Mouse (Mus musculus): Measurements from ENCODE around the gene Dapk3. TPM values are rescaled to one million over a fixed set of nuclear protein-coding genes. Genes with fewer than 3 reads are reported as not detected.
A peak's percentile ranks its signal among the peaks of the same experiment; 100 is the strongest.
"Not testable (repeated sequence)": the region's sequence is repeated elsewhere in the genome, so short reads cannot be mapped to it uniquely, and the experiment has no call there.

Gene Dapk3
- polyA plus RNA-seq, 1 experiment from 2014 or later, result 49.0 TPM

GRCm38 (mm10) chr10:81201807-81202758 is 19.3 kb downstream of the Dapk3 start, which contains the start of gene Nmrk2:
Gene Nmrk2 (minus strand): TSS chr10:81202051.
- WGBS, result 58% methylated on average over 13 of the region's 13 CpGs
- ATAC-seq, result no peak
- no peaks in the 10 kb centered on the region for H3K4me1 ChIP-seq (ENCODE audit: control insufficient read depth, insufficient read depth, low read depth, low read length)
- no peak within 1 kb of the TSS for H3K4me3 ChIP-seq (ENCODE audit: low read length)
- H3K4me2 ChIP-seq (ENCODE audit: low read length), result no peak within 1 kb of the TSS
- peaks cover 2% of the 10 kb centered on the region; the same call in 1 of the 2 replicates for H3K27me3 ChIP-seq (replicated peaks; ENCODE audit: control insufficient read depth, insufficient read depth, low read length)
- H3K9ac ChIP-seq (ENCODE audit: low read depth, low read length), result 0 out of 2 replicates have a peak within 1 kb of the TSS, but pooled peaks have one; percentile 28
- peaks cover 3% of the 10 kb centered on the region; the same call in 1 of the 2 replicates for H3K36me3 ChIP-seq (ENCODE audit: control insufficient read depth, insufficient read depth, low read length)
- no peak within 1 kb of the TSS for H3K27ac ChIP-seq (ENCODE audit: low read depth, low read length)
- no peaks in the 10 kb centered on the region for H3K9me3 ChIP-seq (ENCODE audit: control insufficient read depth, low read length)

DNA sequence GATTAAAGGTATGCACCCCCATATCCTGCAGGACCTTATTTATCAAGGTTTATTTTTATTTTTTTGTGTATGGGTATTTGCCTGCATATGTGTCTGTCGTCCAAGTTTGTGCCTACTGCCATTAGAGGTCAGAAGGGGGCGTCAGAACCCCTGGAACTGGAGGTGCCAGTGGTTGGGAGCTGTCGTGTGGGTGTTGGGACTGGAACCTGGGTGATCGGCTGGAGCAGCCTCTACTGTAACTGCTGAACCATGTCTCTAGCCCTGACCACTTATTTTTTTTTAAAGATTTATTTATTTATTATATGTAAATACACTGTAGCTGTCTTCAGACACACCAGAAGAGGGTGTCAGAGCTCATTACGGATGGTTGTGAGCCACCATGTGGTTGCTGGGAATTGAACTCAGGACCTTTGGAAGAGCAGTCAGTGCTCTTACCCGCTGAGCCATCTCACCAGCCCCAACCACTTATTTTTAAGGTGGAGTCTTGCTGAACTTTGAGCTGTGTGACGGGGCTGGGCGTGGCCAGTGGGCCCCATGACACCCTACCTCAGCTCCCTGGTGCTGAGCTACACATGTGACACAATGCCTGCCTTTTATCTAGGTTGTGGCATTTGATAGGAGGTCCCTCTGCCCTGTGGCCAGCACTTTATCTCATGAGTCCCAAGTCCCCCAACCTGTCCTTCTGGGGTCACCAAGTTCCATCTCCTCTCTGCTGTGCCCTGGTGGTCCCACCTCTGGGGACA is 20.3 kb downstream of the Dapk3 start:
- no peaks in the 10 kb centered on the region for H3K4me1 ChIP-seq (ENCODE audit: control insufficient read depth, insufficient read depth, low read depth, low read length)
- no peaks in the 10 kb centered on the region for H3K9me3 ChIP-seq (ENCODE audit: control insufficient read depth, low read length)
- peak; percentile 7; the same call in 1 of the 2 replicates for ATAC-seq
- peaks cover 8% of the 10 kb centered on the region; the same call in 1 of the 2 replicates for H3K36me3 ChIP-seq (ENCODE audit: control insufficient read depth, insufficient read depth, low read length)
- H3K4me2 ChIP-seq (ENCODE audit: low read length), result no peak overlapping the region
- H3K27me3 ChIP-seq (replicated peaks; ENCODE audit: control insufficient read depth, insufficient read depth, low read length), result no peaks in the 10 kb centered on the region; the same call in 1 of the 2 replicates
- no peak overlapping the region for H3K9ac ChIP-seq (ENCODE audit: low read depth, low read length)
- 66% methylated on average over 8 of the region's 8 CpGs for WGBS
- 0 out of 2 replicates have a peak overlapping the region, but pooled peaks have one; percentile 16 for H3K27ac ChIP-seq (ENCODE audit: low read depth, low read length)
- H3K4me3 ChIP-seq (ENCODE audit: low read length), result no peak overlapping the region

- Histone ChIP-seq H3K36me3 (ENCODE audit: control insufficient read depth, insufficient read depth, low read length) (peaks cover 12% of the 10 kb centered on the region; the same call in 1 of the 2 replicates), H3K9me3 (ENCODE audit: control insufficient read depth, low read length) (no peaks in the 10 kb centered on the region), H3K4me2 (ENCODE audit: low read length) (no peak overlapping the region), H3K27ac (ENCODE audit: low read depth, low read length) (no peak overlapping the region), H3K27me3 (replicated peaks; ENCODE audit: control insufficient read depth, insufficient read depth, low read length) (no peaks in the 10 kb centered on the region; the same call in 1 of the 2 replicates), H3K9ac (ENCODE audit: low read depth, low read length) (no peak overlapping the region), H3K4me3 (ENCODE audit: low read length) (no peak overlapping the region), H3K4me1 (ENCODE audit: control insufficient read depth, insufficient read depth, low read depth, low read length) (no peaks in the 10 kb centered on the region)
- 71% methylated on average over 4 of the region's 4 CpGs for WGBS
- ATAC-seq, result peak; percentile 21; the same call in 1 of the 2 replicates
Measured at GRCm38 (mm10) chr10:81204137-81204536, 21.3 kb downstream of the Dapk3 start.

GRCm38 (mm10) chr10:81210154-81210553 is 27.3 kb downstream of the Dapk3 start:
- Histone ChIP-seq H3K36me3 (ENCODE audit: control insufficient read depth, insufficient read depth, low read length) (peaks cover 61% of the 10 kb centered on the region), H3K4me1 (ENCODE audit: control insufficient read depth, insufficient read depth, low read depth, low read length) (no peaks in the 10 kb centered on the region), H3K27ac (ENCODE audit: low read depth, low read length) (no peak overlapping the region), H3K9me3 (ENCODE audit: control insufficient read depth, low read length) (peaks cover 3% of the 10 kb centered on the region; the same call in 1 of the 2 replicates), H3K9ac (ENCODE audit: low read depth, low read length) (no peak overlapping the region), H3K4me2 (ENCODE audit: low read length) (no peak overlapping the region), H3K4me3 (ENCODE audit: low read length) (no peak overlapping the region), H3K27me3 (replicated peaks; ENCODE audit: control insufficient read depth, insufficient read depth, low read length) (no peaks in the 10 kb centered on the region)
- ATAC-seq, result no peak
- WGBS, result 100% methylated on average over 5 of the region's 5 CpGs

GRCm38 (mm10) chr10:81216260-81216659 is 33.5 kb downstream of the Dapk3 start:
- H3K4me1 ChIP-seq (ENCODE audit: control insufficient read depth, insufficient read depth, low read depth, low read length), result no peaks in the 10 kb centered on the region
- no peak overlapping the region for H3K4me2 ChIP-seq (ENCODE audit: low read length)
- H3K27ac ChIP-seq (ENCODE audit: low read depth, low read length), result no peak overlapping the region
- no peak overlapping the region for H3K4me3 ChIP-seq (ENCODE audit: low read length)
- no peaks in the 10 kb centered on the region for H3K27me3 ChIP-seq (replicated peaks; ENCODE audit: control insufficient read depth, insufficient read depth, low read length)
- H3K9me3 ChIP-seq (ENCODE audit: control insufficient read depth, low read length), result peaks cover 3% of the 10 kb centered on the region; the same call in 1 of the 2 replicates
- WGBS, result 89% methylated on average over 6 of the region's 6 CpGs
- H3K36me3 ChIP-seq (ENCODE audit: control insufficient read depth, insufficient read depth, low read length), result peaks cover 65% of the 10 kb centered on the region
- ATAC-seq, result no peak
- H3K9ac ChIP-seq (ENCODE audit: low read depth, low read length), result no peak overlapping the region

GRCm38 (mm10) chr10:81216810-81217209 is 34.0 kb downstream of the Dapk3 start:
- no peak for ATAC-seq
- H3K36me3 ChIP-seq (ENCODE audit: control insufficient read depth, insufficient read depth, low read length), result peaks cover 64% of the 10 kb centered on the region
- H3K27ac ChIP-seq (ENCODE audit: low read depth, low read length), result no peak overlapping the region
- no peak overlapping the region for H3K4me2 ChIP-seq (ENCODE audit: low read length)
- no peak overlapping the region for H3K9ac ChIP-seq (ENCODE audit: low read depth, low read length)
- 82% methylated on average over 6 of the region's 6 CpGs for WGBS
- no peak overlapping the region for H3K4me3 ChIP-seq (ENCODE audit: low read length)
- no peaks in the 10 kb centered on the region for H3K4me1 ChIP-seq (ENCODE audit: control insufficient read depth, insufficient read depth, low read depth, low read length)
- peaks cover 3% of the 10 kb centered on the region; the same call in 1 of the 2 replicates for H3K9me3 ChIP-seq (ENCODE audit: control insufficient read depth, low read length)
- no peaks in the 10 kb centered on the region for H3K27me3 ChIP-seq (replicated peaks; ENCODE audit: control insufficient read depth, insufficient read depth, low read length)

DNA sequence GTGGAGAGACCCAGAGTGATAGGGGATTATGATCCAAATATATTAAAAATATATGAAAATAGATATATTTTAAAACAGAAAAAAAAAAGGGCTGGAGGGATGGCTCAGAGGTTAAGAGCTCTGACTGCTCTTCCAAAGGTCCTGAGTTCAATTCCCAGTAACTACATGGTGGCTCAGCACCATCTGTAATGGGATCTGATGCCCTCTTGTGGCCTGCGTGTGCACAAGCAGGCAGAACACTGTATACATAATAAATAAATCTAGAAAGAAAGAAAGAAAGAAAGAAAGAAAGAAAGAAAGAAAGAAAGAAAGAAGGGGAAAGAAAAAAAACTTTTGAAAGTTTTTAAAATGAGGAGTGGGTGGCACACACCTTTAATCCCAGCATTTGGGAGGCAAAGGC is 34.5 kb downstream of the Dapk3 start:
- H3K4me1 ChIP-seq (ENCODE audit: control insufficient read depth, insufficient read depth, low read depth, low read length); H3K4me2 ChIP-seq (ENCODE audit: low read length); H3K4me3 ChIP-seq (ENCODE audit: low read length); H3K9ac ChIP-seq (ENCODE audit: low read depth, low read length); ATAC-seq; H3K27me3 ChIP-seq (replicated peaks; ENCODE audit: control insufficient read depth, insufficient read depth, low read length); H3K27ac ChIP-seq (ENCODE audit: low read depth, low read length); H3K9me3 ChIP-seq (ENCODE audit: control insufficient read depth, low read length): not testable (repeated sequence)
- WGBS, result 22% methylated on average over 1 of the region's 1 CpGs
- peaks cover 59% of the 10 kb centered on the region for H3K36me3 ChIP-seq (ENCODE audit: control insufficient read depth, insufficient read depth, low read length)

- no peak overlapping the region for H3K9ac ChIP-seq (ENCODE audit: low read depth, low read length)
- WGBS, result 36% methylated on average over 7 of the region's 7 CpGs
- H3K4me2 ChIP-seq (ENCODE audit: low read length), result no peak overlapping the region
- H3K4me1 ChIP-seq (ENCODE audit: control insufficient read depth, insufficient read depth, low read depth, low read length), result no peaks in the 10 kb centered on the region
- no peak overlapping the region for H3K27ac ChIP-seq (ENCODE audit: low read depth, low read length)
- H3K36me3 ChIP-seq (ENCODE audit: control insufficient read depth, insufficient read depth, low read length), result peaks cover 52% of the 10 kb centered on the region
- H3K27me3 ChIP-seq (replicated peaks; ENCODE audit: control insufficient read depth, insufficient read depth, low read length), result no peaks in the 10 kb centered on the region
- no peak overlapping the region for H3K4me3 ChIP-seq (ENCODE audit: low read length)
- H3K9me3 ChIP-seq (ENCODE audit: control insufficient read depth, low read length), result no peaks in the 10 kb centered on the region
- peak; percentile 50; the same call in 1 of the 2 replicates for ATAC-seq
Measured at GRCm38 (mm10) chr10:81217964-81218363, 35.2 kb downstream of the Dapk3 start.
